Mouse (Mus musculus) gastrocnemius, adult 18-20 months (tissue): Measurements from ENCODE around the gene Ctsf. TPM values are rescaled to one million over a fixed set of nuclear protein-coding genes. Genes with fewer than 3 reads are reported as not detected.
"Not testable (repeated sequence)": the region's sequence is repeated elsewhere in the genome, so short reads cannot be mapped to it uniquely, and the experiment has no call there.

Experiments used
- DNase-seq: peaks from one replicate; pipeline ENCODE4 v3.0.0; 2021; ENCODE audit warnings: low spot score
- total RNA-seq, 2 experiments: library from RNA; stranded (reverse); gene quantifications; 2 replicates each; pipeline ENCODE4 v1.2.3; 2021

Ctsf gene
- total RNA-seq, 2 experiments from 2014 or later = 26.6 to 30.1 TPM

GRCm38 (mm10) chr19:4847490-4847889, 7.4 kb upstream of the Ctsf start:
- DNase-seq = no peak

- no peak for DNase-seq
Observed at GRCm38 (mm10) chr19:4849800-4850199, 5.1 kb upstream of the Ctsf start.

- DNase-seq = no peak
Observed at GRCm38 (mm10) chr19:4850281-4850680, 4.6 kb upstream of the Ctsf start.

- DNase-seq = no peak
Observed at GRCm38 (mm10) chr19:4855470-4855820, 515 bp downstream of the Ctsf start.

GRCm38 (mm10) chr19:4855951-4856350, 1.0 kb downstream of the Ctsf start:
- DNase-seq = no peak

- DNase-seq = no peak
Observed at GRCm38 (mm10) chr19:4859081-4859480, 4.2 kb downstream of the Ctsf start.

- DNase-seq = no peak
Observed at GRCm38 (mm10) chr19:4863048-4863447, 8.1 kb downstream of the Ctsf start.

- DNase-seq = no peak
Observed at GRCm38 (mm10) chr19:4865147-4865546, 10.2 kb downstream of the Ctsf start.

- DNase-seq = not testable (repeated sequence)
Observed at GRCm38 (mm10) chr19:4874613-4875012, 19.7 kb downstream of the Ctsf start.

- no peak for DNase-seq
Observed at GRCm38 (mm10) chr19:4876241-4876640, 21.3 kb downstream of the Ctsf start.

- DNase-seq = peak; percentile 81
Observed at GRCm38 (mm10) chr19:4876755-4877154, 21.8 kb downstream of the Ctsf start.

- DNase-seq = peak; percentile 80
Observed at GRCm38 (mm10) chr19:4877785-4878184, 22.9 kb downstream of the Ctsf start, which contains the start of gene Actn3. Gene Actn3 (minus strand): TSS chr19:4877909.

GRCm38 (mm10) chr19:4878405-4879323, 23.7 kb downstream of the Ctsf start, which contains the start of gene Zdhhc24:
Gene Zdhhc24 (plus strand): TSS chr19:4878668.
- peak; percentile 97 for DNase-seq

GRCm38 (mm10) chr19:4879324-4879703, 24.4 kb downstream of the Ctsf start:
- no peak for DNase-seq

- DNase-seq = no peak
Observed at GRCm38 (mm10) chr19:4883961-4884360, 29.0 kb downstream of the Ctsf start.

- DNase-seq = no peak
Observed at GRCm38 (mm10) chr19:4889791-4890190, 34.9 kb downstream of the Ctsf start.

GRCm38 (mm10) chr19:4891798-4892197, 36.9 kb downstream of the Ctsf start:
- DNase-seq = no peak

GRCm38 (mm10) chr19:4896780-4897520, 42.0 kb downstream of the Ctsf start:
- DNase-seq = no peak

- DNase-seq = no peak
Observed at GRCm38 (mm10) chr19:4898972-4899371, 44.0 kb downstream of the Ctsf start.

- no peak for DNase-seq
Observed at GRCm38 (mm10) chr19:4899888-4900287, 45.0 kb downstream of the Ctsf start.

GRCm38 (mm10) chr19:4905979-4906794, 51.3 kb downstream of the Ctsf start, which contains the start of gene Bbs1:
Gene Bbs1 (minus strand): TSS chr19:4906628.
- DNase-seq = peak; percentile 79
